Mouse (Mus musculus): Measurements from ENCODE around the gene Gm5108.

- TF ChIP-seq CTCF (IDR thresholded peaks at IDR 0.05; ENCODE audit: low read depth) (no peak), EP300 (optimal IDR thresholded peaks at IDR 0.05) (no peak)
Measured at GRCm38 (mm10) chr5:67981946-67982526, 40.6 kb downstream of the Gm5108 start.

All from stomach, postnatal 0 days (tissue).